Mouse (Mus musculus): Measurements from ENCODE around the gene Gm29797.

- no peak for TF ChIP-seq CTCF (IDR thresholded peaks at IDR 0.05; ENCODE audit: insufficient read depth, low read depth, low read length)
- TF ChIP-seq POLR2A (IDR thresholded peaks at IDR 0.05; ENCODE audit: insufficient read depth, low read depth, low read length) = no peak
Observed at GRCm38 (mm10) chr2:181663298-181663630, 6.4 kb downstream of the Gm29797 start.
